Mouse (Mus musculus): Measurements from ENCODE around the gene Fam107b.

Gene Fam107b

DNA sequence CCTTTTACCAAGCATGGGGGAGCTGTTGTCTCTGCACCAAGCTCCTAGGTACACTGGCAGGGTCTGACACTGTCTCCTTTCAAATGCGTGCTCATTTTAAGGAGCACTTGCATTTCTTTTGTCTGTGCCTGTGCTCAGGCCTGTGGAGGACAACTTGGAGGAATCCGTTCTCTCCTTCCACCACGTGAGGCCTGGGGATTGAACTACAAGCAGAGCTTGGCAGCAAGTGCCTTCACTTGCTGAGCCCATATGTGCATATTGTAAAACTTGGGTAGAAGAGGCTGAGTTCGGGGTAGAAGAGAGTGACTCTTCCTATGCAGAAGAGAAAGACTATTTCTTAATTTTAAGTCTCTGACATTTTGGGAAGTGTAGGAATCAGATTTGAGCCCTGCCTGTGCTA is 202.8 kb downstream of the Fam107b start:
- no peak for DNase-seq (ENCODE audit: low spot score)

DNA sequence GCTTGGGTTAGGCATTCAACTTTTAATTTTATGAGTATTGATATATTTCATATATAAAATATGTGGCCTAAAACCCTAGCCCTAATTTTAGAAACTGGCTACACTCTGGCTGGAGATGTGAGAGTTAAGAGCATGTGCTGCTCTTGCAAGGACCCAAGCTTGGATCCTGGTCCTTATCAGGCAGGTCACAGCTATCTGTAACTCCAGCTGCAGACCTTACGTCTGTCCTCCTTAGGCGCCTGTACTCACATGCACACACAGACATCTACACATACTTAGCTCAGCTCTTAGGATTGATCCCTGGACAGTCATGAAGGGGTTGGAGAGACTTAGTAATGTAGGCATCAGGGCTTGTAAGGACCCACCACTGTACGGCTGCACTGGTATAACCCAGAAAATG is 205.3 kb downstream of the Fam107b start:
- DNase-seq (ENCODE audit: low spot score): no peak

DNA sequence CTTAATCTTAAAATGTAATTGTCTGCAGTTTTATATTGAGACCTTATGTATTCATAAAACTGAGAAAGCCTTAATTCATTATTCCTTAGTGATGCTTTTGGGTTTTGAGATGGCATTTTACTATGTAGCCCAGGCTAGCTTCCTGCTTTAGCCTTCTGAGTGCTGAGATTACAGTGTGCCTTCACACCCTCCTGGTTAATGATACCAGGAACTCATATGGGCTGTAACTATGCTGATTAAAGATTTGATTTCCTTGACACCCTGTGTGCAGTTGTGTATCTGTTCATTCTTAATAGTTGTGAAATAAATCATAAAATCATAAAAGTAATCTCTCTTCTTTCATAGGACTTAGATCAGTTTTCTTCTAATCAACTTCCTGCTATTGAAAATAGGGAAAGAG is 205.8 kb downstream of the Fam107b start:
- DNase-seq (ENCODE audit: low spot score): no peak

DNA sequence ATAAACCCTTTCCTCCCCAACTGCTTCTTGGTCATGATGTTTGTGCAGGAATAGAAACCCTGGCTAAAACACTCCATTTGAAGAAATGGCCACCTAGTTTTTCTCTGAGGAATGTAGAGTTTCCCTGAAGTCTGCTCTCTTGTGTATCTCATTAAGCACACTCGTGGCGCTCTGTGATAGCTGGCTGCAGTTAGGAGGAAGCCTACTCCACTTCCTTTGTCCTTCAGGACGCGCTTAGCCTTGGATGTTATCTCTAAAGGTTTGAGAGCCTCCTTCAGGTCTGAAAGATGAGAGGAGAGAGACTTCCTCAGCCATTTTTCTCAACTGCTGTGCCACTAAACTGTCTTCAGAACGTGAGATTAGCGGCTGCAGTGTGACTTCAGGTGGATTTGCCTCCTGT is 207.4 kb downstream of the Fam107b start:
- DNase-seq (ENCODE audit: low spot score): no peak

DNA sequence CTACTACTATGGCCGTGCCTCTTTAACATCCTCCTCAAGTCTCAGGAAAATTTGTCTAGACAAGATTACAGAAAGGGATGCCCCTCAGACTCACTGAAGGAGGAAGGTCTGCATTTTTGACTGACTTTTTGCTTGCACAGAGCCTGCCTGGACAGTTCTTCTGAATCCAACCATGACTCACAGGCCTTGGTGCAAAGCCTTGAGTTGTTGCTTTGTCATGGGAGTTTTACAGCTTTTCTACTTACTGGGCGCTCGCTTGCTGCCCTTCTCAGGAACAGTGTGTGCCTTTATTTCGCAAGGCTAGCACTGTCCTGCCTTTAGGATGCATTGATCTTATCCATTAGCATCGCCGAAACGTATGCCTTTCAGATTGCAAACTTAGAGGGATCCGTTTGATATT is 215.3 kb downstream of the Fam107b start:
- peak; percentile 19 for DNase-seq (ENCODE audit: low spot score)

DNA sequence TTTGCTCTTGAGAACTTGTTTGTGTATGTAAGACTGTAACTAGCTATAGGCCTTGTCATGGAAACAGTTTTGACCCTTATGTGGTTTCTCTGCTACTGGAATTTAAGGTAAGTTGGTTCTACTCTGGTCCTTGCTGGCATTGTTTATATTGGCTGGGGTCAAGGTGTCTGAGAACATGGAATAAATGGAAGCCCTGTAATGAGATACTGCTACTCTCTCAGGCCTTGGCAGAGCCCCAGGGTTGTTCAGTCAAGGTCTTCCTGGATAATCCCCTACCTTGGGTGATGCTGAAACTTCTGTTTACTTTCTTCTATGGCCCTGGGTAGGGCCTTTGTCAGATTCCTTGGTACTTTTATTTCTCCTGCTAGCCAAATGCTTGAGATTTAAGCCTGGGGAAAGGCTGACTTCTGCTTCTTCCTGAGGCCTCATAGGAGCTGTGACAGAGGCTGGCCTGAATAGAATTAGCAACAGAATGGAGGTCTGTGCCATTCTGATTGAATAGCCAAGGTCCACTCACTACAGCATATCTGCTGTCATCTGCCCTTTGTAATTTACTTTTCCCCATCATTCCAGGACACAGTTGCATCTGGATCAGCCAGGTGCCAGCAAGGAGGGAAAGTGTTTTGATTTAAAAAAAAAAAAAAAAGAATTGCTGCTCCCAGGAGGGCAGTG is 217.6 kb downstream of the Fam107b start:
- DNase-seq (ENCODE audit: low spot score): no peak

DNA sequence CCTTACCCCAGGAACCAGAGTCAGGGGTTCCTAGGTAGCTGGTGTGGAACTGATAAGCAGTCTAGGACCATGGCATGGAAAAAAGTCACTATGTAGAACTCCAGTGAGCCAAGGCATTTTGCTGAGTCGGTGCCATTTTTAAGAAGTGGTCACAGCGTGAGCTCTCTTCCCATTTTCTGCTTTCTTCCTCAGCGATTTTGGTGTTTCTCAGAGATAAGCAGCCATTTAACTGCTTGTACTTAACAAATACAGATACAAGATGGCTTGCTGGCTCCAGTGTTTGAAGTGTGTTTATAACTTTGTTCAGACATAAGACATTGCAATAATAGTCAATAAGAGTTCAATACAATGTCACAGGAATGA is 218.1 kb downstream of the Fam107b start:
- DNase-seq (ENCODE audit: low spot score): no peak

DNA sequence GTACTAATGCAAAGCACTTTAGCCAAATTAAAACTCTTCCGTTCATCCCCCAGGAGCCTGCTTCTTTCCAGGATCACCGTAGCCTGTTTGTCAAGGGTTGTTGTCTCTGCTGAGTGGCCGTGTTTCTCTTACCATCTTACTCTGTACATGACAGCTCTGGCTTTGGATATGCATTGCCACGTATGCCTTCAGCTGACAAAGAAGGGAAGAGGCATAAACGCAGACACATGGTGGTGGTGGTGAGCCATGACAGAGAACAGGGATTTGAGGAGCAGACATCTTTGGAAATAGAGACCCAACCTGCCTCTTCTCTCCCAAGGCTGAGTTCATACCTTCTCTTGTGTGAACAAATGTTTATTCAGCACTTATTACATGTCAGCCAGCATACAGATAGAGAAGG is 226.3 kb downstream of the Fam107b start:
- no peak for DNase-seq (ENCODE audit: low spot score)

DNA sequence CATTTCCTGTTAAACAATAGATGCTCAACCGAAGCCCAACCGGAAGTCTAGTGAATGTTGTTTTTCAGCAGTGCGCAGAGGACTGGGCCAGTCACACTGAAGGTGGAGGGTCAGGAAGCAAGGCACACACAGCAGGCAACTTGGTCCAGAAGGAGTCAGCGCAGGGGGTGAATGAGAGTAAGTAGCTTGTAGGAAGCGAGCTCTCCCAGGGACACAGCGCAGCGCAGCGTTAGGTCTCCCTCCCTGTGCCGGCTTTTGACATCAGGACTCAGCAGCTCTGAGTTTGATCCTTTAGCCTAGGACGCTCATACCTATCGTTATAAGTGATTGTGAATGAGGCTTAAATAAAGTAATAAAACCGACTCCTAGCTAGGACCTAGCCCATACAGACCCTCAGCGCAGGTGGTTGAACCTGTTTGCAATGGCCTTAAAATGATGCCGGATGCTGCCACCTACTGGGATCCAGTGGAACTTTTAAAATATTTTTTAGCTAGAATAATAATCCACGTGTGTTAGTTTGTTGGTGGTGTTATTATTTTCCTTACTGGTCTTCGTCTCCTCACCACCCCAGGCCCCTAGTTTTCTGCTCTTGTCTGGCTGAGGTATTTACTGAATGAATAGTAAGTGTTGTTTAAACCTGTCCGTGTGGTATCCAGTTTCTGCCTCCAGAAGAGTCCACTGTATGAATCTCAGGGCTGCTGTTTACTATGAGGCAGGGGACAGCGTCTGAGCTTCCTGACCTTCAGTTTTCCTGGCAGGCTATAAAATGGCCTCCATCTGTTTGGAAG is 229.7 kb downstream of the Fam107b start:
- DNase-seq (ENCODE audit: low spot score): peak; percentile 34

DNA sequence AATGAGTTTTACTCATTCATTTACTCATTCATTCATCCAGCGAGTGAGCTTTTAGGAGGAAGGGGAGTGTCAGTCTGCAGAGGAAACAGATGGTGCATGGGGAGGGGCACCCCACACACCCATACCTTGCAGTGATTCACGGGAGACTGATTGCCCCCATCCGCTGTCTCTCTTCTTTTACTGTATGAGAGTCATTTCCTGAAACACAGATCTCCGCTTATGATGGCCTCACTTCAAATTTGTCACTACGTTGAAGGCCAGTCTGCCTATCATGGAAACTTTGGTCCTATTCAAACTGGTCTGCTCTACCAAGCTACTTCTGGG is 230.2 kb downstream of the Fam107b start:
- no peak for DNase-seq (ENCODE audit: low spot score)

DNA sequence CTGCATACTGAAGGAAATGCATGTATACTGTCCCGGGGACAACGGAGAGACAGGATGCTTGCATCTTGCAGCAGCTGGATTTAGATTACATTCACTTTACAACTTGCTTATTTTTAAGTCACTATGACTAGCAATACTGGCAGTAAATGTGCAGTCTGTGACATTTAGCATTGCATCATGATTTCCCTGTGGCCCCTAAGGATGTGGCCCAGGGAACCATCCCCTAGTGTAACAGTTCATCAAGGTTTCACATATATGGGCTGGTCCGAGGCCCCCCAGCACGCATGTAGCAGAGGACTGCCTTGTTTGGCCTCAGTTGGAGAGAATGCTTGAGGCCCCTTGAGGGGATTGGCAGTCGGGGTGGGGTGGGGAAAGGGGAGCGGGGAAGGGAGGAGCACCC is 235.5 kb downstream of the Fam107b start:
- DNase-seq (ENCODE audit: low spot score): no peak

DNA sequence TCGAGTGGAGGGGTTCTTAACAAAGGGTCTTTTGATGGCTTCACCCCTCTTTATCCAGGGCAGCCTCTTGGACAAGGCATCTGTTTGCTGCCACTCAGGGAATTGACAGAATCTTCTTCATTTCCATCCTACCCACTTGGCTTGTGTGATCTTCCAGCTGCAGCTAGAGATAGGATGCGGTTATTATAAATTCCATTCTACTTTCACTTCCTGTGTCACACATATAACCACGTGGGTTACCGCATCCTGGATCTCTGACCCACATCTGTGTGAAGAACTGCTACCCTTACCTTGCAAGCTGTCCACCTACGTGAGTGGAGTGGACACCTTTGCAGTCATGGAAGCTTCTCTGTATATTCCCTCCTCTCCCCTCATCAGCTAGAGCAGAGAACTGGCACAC is 240.0 kb downstream of the Fam107b start:
- no peak for DNase-seq (ENCODE audit: low spot score)

DNA sequence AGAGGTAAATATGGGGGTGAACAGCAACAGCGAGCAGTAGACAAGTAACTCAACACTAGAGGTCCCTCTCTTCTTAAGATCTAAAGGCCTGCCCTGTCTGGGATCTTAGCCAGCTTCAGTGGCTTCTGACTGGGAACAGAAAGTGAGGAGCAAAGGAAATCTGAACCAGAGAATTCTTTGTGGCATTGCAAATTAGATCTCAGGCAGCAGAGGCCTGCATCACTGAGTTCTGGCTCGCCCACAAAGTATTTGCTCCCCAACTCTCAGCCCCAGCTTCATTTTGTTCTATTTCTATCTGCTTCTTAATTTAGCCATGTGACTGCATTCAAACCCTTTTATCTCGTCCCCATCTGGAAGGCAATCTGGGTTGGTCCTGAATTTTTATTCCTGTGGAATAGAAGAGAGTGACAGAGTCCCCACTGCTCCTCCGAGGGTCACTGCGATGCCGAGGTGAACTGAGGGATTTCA is 245.9 kb downstream of the Fam107b start:
- DNase-seq (ENCODE audit: low spot score): peak; percentile 27

DNA sequence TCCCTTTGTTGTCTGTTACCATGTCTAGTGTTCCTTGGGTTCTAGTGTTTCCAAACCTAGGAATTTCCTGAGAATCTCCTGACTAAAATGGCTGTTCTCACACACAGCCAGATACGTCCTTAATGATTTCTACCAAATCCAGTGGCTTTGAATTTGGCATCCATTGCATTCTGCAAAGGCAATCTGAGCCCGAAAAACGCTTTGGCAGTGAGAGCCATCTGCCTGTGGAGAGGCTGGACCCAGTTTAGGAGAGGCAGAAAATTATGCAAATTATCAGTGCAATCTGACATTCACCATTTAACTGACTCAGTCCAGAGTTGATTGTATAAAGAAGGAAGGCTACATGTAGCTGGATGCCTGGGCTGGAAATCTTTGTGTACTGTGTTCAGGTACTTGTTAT is 247.3 kb downstream of the Fam107b start:
- DNase-seq (ENCODE audit: low spot score): no peak

DNA sequence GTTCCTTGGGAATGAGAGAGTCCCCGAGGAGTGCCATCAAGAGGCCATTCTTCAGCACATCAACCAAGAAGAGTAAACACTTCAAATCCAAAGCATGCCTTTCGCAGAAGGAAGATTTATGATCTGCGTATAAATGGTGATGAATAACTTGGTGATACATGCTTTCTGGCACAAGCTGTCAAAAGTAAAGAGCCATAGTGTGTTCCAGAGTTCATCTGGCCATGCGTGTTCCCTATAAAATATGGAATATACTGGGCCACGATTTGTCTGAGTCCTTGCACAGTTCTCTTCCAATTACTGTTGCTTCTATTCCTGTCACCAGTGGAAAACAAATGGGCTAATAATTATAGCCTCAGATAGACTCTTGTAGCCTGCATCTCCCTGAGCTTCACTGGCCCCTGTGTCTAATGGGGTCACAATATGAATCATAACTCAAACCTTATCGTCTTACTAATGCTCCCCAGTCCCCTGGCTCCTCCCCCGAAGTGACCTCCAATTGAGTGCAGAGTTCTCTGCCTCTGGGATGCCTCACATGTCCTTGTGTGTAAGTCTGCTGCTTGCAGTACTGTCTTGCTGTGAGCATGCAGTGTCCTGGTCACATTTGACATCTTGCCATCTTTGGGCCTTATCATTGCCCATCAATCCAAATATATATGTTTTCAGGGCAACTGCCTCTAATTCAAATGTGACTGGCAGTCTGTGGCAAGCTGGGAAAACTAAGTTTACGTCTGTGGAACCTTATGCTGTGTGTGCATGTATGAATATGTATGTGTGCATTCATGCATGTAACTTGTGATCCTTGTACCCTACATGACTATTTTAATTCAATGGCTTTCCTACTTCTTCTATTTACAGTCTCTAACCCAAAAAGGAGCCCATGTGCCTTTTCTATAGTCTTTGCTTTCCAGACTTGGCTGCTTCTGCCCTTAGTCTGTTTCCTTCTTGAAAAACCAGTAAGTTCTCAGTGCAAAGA is 252.5 kb downstream of the Fam107b start:
- no peak for DNase-seq (ENCODE audit: low spot score)

Measured in urinary bladder, postnatal 14 days (tissue).